Mouse (Mus musculus) erythroblast, embryonic 14.5 days (primary cell): ENCODE data around the gene Srpr. TPM values are rescaled to one million over a fixed set of nuclear protein-coding genes. Genes with fewer than 3 reads are reported as not detected.
A peak's percentile ranks its signal among the peaks of the same experiment; 100 is the strongest.

Experiments
- H3K27me3 ChIP-seq: 2 replicates; pipeline ENCODE4 v1.6.1; 2012; ENCODE audit warnings: inconsistent platforms; ENCODE audit not compliant: control insufficient read depth
- H3K36me3 ChIP-seq: 2 replicates; pipeline ENCODE4 v1.6.1; 2012; ENCODE audit warnings: mild to moderate bottlenecking, inconsistent platforms; ENCODE audit not compliant: control insufficient read depth
- H3K4me1 ChIP-seq: 2 replicates; pipeline ENCODE4 v1.6.1; 2012; ENCODE audit warnings: inconsistent platforms; ENCODE audit not compliant: control insufficient read depth
- H3K4me3 ChIP-seq: replicated peaks from 2 replicates; pipeline ENCODE3; 2012; ENCODE audit warnings: moderate library complexity, mild to moderate bottlenecking, inconsistent platforms
- H3K9me3 ChIP-seq: 2 replicates; pipeline ENCODE4 v1.6.1; 2012; ENCODE audit warnings: low read length, inconsistent platforms, mixed read lengths; ENCODE audit not compliant: control insufficient read depth
- GATA1 ChIP-seq: IDR thresholded peaks from 2 replicates; pipeline ENCODE4 v1.6.1; 2012; ENCODE audit warnings: low read length, inconsistent platforms, mixed read lengths
- TAL1 ChIP-seq: IDR thresholded peaks from 3 replicates; pipeline ENCODE4 v1.6.1; 2012; ENCODE audit warnings: low read length, inconsistent platforms, mixed read lengths
- polyA plus RNA-seq: library from polyadenylated mRNA; stranded (reverse); fragments of >175 nt; gene quantifications from 2 replicates; pipeline ENCODE4 v1.2.3, GENCODE M21; 2012

Srpr gene
- polyA plus RNA-seq, 1 experiment = 0.85 TPM

DNA sequence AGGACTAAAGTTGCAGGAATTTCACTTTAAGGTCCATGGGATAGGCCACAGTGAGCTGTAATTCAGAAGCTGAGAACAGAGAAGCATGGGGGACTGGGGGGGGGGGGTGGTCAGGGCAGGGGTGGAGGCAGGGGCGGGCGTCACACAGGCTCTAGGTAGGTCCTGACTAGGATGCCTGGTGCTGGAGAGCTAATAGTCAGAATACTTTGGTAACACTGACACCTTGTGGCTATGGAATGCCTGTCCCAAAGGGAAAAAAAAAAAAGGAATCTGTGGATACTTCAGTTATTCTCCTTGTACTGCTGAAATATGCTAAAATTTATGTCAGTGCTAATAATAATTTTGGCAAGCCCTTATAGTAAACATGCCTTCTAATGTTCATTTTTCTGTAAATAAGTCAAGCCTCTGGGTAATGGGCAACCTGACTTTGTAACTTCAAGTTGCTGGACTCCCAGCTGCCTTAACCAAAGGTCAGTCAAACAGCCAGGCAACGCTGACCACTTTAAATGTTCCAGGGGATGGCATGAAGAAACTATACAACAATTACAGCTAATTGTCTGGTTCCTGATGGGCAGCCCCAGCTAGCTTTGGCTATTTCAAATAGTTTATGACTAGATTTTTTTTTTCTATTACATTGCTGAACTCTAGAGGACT is 33.7 kb upstream of the Srpr start:
- Histone ChIP-seq H3K4me1 (peaks cover 24% of the 10 kb centered on the region), H3K9me3 (no peaks in the 10 kb centered on the region), H3K27me3 (no peaks in the 10 kb centered on the region), H3K36me3 (peaks cover 88% of the 10 kb centered on the region), H3K4me3 (no peak overlapping the region)
- TF ChIP-seq TAL1 (no peak), GATA1 (no peak)

DNA sequence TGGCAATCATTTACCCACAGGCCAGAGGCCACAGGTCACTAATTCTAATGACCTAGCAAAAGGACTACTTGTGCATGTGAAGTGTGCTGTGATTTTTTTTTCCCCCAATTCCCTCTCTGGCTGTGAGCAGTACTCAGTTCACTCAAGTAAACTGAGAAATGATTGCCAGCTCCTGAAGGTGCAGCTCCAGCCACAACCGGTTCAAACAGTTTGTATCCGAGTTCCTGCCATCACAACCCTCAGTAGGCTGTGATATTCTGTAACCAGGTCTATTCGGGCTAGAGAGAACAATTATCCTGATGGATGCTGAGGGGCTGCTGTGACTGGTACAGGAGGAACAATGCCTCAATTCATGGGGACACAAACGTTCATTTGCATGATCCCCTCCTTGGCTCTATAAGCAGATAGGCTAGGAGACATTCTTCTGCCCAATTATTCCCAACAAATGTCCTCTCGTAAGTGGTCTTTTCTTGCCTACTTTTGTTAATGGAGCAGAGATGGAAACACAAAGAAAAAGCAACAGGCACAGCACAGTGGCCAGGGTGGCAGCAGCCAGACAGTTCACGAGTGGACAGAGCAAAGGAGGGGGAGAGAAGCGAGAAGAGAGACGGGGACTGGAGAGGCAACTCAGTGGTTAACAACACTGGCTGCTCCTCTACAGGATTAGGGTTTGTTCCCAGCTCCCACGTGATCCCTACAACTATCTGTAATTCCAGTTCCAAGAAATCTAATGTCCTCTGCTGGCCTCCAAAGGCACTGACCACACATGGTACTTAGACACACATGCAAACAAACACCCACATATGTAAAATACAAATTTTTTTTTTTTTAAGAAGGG is 33.0 kb upstream of the Srpr start:
- Histone ChIP-seq H3K4me1 (peaks cover 29% of the 10 kb centered on the region), H3K4me3 (no peak overlapping the region), H3K9me3 (no peaks in the 10 kb centered on the region), H3K36me3 (peaks cover 86% of the 10 kb centered on the region), H3K27me3 (no peaks in the 10 kb centered on the region)
- TF ChIP-seq GATA1 (no peak), TAL1 (no peak)

DNA sequence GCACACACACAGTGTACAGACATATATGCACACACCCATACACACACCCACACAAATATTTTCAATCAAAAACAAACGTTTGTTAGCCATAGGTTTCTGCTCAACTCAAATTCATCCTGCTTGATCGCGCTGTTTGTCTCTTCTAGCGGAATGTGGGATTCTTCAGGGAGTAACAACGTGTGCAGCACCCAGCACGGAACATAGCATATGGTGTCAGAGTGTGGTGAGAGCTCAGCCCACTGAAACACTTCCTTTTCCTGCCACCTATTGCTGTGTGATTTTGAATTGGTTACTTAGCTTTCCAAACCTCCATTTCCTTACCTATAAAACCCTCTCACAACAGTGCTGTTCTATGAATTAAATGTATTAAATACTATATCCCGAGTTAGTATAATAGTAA is 29.9 kb upstream of the Srpr start:
- Histone ChIP-seq H3K4me3 (no peak overlapping the region), H3K4me1 (peaks cover 44% of the 10 kb centered on the region), H3K36me3 (peaks cover 80% of the 10 kb centered on the region), H3K9me3 (peaks cover 4% of the 10 kb centered on the region), H3K27me3 (no peaks in the 10 kb centered on the region)
- TF ChIP-seq GATA1 = no peak
- no peak for TF ChIP-seq TAL1

DNA sequence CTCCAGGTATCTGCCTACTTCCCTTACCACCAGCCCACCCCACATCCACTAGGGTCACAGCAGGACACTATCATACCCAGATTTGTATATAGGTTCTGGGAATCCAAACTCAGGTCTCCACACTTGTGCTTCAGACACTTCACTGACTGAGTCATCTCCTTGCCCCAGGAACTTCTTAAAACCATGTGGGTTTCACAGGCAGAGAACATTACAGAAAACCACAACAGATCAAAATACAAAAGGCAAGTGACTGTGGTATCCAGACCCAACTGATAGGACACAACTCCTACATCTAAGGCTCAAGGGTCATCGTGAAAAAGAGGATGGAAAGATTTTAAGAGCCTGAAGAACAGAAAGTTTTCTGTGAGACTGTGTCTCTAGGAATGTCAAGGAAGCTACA is 26.6 kb upstream of the Srpr start:
- H3K27me3 ChIP-seq = no peaks in the 10 kb centered on the region
- TF ChIP-seq GATA1 (no peak), TAL1 (no peak)
- peaks cover 4% of the 10 kb centered on the region for H3K9me3 ChIP-seq
- peaks cover 52% of the 10 kb centered on the region for H3K36me3 ChIP-seq
- no peak overlapping the region for H3K4me3 ChIP-seq
- H3K4me1 ChIP-seq = peaks cover 44% of the 10 kb centered on the region

DNA sequence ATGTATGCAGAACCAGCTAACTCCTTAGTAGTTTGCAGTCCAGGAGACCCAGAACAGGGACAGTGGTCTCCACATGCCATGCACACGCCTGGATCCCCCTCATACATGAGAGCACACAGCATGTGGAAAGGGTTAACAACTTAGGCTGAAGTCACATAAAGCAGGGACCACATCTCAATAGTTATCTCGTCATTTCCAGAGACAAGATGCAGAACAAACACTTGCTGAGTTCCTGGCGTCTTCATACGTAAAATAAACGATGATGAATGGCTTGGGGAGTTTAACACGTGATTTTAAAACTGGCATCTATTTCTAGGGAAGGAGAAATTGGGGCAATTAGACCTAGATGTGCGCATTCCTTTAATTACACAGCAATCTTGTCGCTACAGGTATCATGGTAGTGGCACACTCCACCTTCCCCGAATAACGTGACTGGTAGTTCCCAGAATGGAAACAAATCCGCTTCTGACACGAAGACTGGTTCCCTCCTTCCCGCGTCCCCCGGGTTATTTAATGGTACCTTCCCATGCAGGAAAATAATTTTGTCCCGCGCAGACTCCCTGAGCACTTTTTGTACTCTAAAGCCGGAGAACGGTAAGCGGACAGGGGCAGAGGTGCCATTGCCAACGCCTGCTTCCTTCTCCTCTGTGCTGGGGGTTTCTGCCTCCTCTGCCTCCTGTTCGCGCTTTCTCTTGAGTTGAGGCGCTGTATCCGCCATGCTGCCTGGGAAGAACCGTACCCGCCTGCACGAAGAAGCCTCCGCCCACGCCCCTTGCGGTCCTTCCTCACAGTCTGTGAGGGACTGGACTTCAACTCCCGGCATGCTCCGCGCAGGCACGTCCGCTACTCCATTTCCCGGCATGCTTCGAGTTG is 24.5 kb upstream of the Srpr start, which contains the start of gene Dcps:
Dcps (minus strand) TSS at position 811 of the 873 bp plus-strand sequence.
- TF ChIP-seq TAL1 = no peak
- Histone ChIP-seq H3K4me1 (peaks cover 44% of the 10 kb centered on the region), H3K27me3 (no peaks in the 10 kb centered on the region), H3K4me3 (peak within 1 kb of the TSS; percentile 76), H3K36me3 (peaks cover 32% of the 10 kb centered on the region), H3K9me3 (peaks cover 4% of the 10 kb centered on the region)

DNA sequence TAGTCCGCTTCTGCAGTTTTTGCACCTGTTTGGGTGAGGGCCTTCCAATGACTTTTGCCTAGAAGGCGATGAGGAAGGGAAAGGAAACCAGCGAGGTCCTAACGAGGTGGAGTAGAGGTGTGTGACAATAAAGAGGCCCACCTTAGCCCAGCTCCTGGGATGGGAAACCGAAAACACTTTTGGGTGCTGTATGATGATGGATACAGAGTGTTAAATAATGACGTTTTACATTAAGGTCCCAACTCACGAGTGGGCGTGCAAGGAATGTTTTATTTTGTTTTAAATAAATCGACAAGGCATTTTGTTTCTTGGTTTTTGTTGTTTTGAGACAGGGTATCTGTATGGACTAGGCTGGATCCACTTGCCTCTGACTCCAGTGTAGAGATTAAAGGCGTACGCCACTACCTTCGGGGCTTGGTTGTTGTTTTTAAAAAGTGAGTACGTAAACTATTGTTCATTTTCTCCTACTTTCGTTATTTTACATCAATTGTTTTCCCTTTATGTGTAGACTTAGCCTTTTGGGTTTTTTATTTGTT is 23.8 kb upstream of the Srpr start:
- Histone ChIP-seq H3K36me3 (peaks cover 25% of the 10 kb centered on the region), H3K4me1 (peaks cover 41% of the 10 kb centered on the region), H3K4me3 (peak overlapping the region; percentile 76), H3K27me3 (no peaks in the 10 kb centered on the region), H3K9me3 (peaks cover 4% of the 10 kb centered on the region)
- TF ChIP-seq GATA1 = no peak
- no peak for TF ChIP-seq TAL1

DNA sequence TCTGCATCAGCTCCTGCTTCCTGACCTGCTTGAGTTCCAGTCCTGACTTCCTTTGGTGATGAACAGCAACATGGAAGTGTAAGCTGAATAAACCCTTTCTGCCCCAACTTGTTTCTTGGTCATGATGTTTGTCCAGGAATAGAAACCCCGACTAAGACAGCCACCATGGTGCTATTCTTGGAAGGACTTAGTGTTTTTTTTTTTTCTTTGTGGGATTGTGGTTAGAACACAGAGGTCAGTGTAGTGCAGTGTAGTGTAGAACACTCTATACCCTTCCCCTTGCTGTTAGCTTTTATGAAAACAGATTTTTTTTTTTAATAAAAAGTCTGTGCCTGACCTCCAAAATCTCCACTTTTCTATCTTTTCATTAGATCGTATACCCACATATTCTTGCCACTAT is 17.1 kb upstream of the Srpr start:
- Histone ChIP-seq H3K36me3 (peaks cover 11% of the 10 kb centered on the region), H3K4me3 (no peak overlapping the region), H3K9me3 (no peaks in the 10 kb centered on the region), H3K27me3 (no peaks in the 10 kb centered on the region), H3K4me1 (peaks cover 20% of the 10 kb centered on the region)
- TF ChIP-seq TAL1 = no peak
- no peak for TF ChIP-seq GATA1

DNA sequence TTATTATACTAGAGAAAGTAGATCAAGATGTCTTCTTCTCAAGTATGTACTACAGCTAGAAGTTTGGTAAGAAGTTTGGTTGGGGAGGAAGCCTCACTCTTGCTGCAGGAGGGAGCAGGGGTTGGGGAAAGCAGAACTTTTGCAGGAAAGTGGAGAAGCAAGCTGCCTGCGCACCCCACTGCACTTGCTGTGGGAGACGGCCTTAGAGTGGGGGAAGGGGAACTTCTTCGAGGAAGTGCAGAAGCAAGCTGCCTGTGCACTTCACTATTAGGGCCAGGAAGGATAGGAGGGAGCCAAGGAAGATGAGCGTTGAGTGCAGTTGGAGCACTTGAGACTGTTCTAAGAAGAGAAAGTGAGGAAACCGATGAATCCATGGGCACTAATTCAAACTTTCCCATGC is 16.6 kb upstream of the Srpr start:
- no peaks in the 10 kb centered on the region for H3K9me3 ChIP-seq
- peaks cover 14% of the 10 kb centered on the region for H3K36me3 ChIP-seq
- no peak for TF ChIP-seq TAL1
- no peak for TF ChIP-seq GATA1
- no peaks in the 10 kb centered on the region for H3K27me3 ChIP-seq
- H3K4me1 ChIP-seq = peaks cover 20% of the 10 kb centered on the region
- no peak overlapping the region for H3K4me3 ChIP-seq
